Mouse (Mus musculus): ENCODE measurements around the gene Actl9.

Gene Actl9

DNA sequence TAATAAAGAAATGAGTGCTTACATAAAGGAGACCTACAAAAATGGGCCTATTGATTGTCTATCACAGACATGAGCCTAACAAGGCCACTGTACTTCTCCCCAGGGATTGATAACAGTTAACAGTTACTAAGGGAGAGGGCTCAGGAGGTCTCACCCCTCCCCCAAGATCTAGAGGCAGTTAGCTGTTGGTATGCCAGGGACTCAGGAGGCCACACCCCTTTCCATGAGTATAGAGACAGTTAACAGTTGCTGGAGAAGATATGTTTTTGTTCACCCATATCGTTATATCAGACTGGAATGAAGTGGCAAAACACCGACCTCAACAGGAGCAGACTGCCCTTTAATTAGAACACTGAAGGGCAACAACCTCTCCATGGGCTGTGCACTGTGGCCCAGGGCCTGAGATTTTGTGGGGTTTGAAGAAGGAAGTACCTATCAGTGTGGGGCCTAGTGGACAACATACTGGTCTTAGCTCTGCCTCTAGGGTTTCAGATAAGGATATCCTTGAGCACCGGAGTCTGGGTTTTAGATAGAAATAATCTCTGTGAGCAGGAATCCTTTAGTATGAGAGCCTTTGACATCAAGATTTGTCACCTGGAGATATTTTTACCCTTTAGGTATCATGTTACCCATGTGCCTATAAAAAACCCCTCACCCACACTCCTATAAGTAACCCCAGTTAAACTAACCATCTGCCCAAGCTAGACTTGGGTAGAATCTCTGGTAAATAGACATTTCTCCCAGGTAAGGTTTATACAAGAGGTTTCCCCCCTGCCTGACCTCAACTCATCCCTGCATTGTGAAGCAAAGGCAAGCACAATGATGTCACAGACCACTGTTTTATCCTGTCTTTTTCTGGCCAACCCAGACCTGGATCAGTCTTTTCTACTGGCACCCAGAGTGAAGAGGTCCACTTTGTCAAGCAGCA lies at the start of gene Actl9:
Actl9 (plus strand) TSS at position 878 of the 928 bp plus-strand sequence.
- no peak for DNase-seq (ENCODE audit: low spot score)

DNA sequence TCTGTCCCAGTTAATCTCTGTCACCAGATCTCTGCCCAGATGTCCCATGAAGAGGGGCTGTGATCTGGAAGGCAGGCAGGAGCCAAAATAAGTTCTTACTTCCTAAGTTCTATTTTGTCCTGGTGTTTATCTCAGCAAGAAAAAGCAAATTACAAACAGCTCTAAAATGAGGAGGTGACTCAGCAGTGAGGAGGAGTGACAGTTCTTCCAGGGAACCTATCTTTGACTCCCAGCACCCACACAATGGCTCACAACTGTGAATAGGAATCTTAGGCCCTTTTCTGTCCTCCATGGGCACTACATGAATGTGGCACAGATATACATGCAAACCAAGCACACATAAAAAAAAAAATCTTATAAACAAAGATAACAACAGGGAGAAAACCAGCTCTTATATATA lies 47.0 kb upstream of the Actl9 start:
- no peak for DNase-seq (ENCODE audit: low spot score)

DNA sequence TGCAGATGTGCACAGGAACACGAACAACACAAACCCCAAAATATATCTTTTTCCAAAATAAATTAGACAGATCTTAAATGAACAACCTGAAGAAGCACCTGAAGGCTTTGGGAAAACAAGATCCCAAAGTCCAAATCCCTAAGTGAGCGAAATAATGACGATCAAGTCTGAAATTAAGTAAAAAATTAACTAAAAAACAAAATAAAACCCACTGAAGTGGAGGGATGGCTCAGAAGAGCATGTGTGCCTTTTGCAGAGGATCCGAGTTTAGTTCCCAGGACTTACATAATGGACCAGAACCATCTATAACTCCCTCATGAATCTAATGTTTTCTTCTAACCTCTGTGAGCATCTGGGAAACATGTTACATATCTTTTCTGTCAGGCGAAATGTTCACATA lies 40.4 kb upstream of the Actl9 start:
- no peak for DNase-seq (ENCODE audit: low spot score)

DNA sequence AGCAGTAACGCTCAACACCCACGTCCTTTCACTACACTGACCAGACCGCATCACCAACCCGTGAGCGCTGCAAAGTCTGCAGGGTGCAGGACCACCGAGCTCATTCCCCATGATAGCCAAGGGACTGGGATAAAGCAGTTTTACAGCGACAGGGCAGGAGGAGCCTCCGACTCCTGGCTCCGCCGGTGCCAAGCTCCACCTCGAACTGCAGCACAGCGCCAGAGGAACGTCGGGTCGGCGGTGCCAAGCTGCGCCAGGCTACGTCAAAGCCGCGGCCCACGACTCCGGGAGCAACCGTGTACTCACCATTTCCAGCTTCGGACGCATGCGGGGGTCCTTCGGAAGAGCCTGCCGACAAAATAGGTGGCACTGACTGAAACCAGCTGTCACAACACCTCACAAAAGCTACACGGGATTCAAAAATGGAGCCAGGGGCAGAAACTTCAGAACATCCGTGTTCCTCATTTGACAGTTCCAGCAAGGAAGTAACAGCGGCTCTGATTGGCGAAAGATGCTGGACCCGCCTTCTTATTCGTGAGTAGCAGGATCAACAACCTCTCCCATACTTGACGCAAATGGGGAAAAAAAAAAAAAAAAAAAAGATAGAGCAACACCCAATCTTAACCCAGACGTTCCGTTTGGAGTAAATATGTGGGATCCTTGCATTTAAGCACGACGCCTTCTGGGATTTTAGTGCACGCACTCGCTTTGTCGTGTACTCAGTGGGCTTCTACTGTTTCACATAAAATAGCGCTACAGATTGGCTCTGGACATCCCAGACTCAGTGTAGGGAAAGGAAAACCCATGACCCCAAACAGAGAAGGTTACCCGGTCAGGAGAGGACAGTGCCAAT lies 38.3 kb upstream of the Actl9 start, which contains the start of gene Zfp101:
Zfp101 (minus strand) TSS at position 460 of the 853 bp plus-strand sequence.
- DNase-seq (ENCODE audit: low spot score), result peak; percentile 82

DNA sequence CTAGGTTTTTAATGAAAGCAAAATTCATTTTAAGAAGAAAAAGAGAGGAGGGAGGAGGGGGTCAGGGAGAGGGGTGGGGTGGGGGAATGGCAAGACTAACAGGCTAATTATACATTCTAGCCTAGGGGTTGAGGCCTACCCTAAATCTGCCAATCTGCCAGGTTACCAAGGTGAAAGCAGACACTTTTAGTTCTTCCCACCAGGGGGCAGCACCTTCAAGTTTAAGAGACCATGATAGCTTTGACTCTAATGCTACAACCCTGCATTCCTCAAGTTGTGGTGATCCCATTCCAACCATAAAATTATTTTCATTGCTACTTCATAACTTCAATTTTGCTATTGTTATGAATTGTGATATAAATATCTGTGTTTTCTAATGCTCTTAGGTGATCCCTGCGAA lies 6.5 kb downstream of the Actl9 start:
- peak; percentile 29 for DNase-seq (ENCODE audit: low spot score)

DNA sequence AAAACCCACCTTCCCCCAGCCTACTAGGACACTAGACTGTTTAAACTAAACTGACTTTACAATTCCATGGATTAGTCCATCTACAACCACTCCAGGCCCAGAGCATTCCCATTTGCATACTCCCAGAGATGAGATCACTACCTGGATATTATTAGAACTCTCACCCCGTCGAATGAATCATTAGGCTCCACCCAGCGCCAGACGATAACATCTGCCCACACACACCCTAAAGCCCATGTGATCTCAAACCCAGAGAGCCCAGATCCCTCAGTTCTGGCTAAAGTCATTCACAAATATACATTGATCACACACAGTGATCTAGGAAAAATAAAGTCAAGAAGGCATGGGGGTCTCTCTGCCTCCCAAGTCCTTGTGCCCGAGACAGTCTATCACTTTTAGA lies 7.2 kb downstream of the Actl9 start:
- DNase-seq (ENCODE audit: low spot score), result no peak

DNA sequence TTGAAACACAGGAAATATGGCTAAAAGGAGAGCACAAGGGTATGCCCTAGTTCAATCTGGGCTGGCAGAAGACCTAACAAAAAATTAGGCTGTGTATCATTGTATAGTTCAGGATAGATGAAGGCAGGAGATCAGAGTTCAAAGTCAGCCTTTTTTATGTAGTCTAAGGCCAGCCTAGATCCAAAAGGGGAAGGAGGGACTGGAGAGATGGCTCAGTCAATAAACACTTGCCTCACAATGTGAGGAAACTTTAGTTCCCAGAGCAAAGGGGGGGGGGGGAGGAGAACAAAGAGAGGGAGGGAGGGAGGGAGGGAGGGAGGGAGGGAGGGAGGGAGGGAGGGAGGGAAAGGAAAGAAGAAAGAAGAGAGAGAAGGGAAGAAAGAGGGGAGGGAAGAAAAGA lies 8.5 kb downstream of the Actl9 start:
- no peak for DNase-seq (ENCODE audit: low spot score)

- DNase-seq (ENCODE audit: low spot score), result no peak
Measured at GRCm38 (mm10) chr17:33456631-33457030, 23.9 kb downstream of the Actl9 start.

GRCm38 (mm10) chr17:33471206-33471605 lies 38.5 kb downstream of the Actl9 start:
- DNase-seq (ENCODE audit: low spot score), result no peak
